Mouse (Mus musculus) left cerebral cortex, adult 18-20 months (tissue): ENCODE measurements around the gene Slc9a1. TPM values are rescaled to one million over a fixed set of nuclear protein-coding genes. Genes with fewer than 3 reads are reported as not detected.

Experiments
- DNase-seq, 2 experiments: peaks; one replicate each; pipeline ENCODE4 v3.0.0; 2021 to 2022; ENCODE audit warnings: low spot score in 2 of 2, mixed read lengths in 1 of 2
- long read RNA-seq, 2 experiments: library from polyadenylated mRNA; stranded (forward); transcript quantifications; one replicate each; pipeline ENCODE4 v2.0.0; 2021
- total RNA-seq, 2 experiments: library from RNA; stranded (reverse); gene quantifications; 2 replicates each; pipeline ENCODE4 v1.2.3; 2021

The Slc9a1 gene
- 10 to 100 TPM; 46.3 to 47.9 TPM for total RNA-seq
- long read RNA-seq, experiment 1, full-length matches to known transcripts: 11 of 24 reads
- long read RNA-seq, experiment 1, partial matches to known transcripts: 5 of 24 reads
- long read RNA-seq, experiment 1, other reads (novel, unspliced or antisense): 8 of 24 reads
- long read RNA-seq, experiment 2, full-length matches to known transcripts: 5 of 22 reads
- long read RNA-seq, experiment 2, partial matches to known transcripts: 5 of 22 reads
- long read RNA-seq, experiment 2, other reads (novel, unspliced or antisense): 12 of 22 reads

- DNase-seq: peak; percentile 95
Observed at GRCm38 (mm10) chr4:133369553-133370297, at the start of gene Slc9a1. Gene Slc9a1 (plus strand): TSS chr4:133369706.

GRCm38 (mm10) chr4:133328129-133328528 is 41.4 kb upstream of the Slc9a1 start:
- no peak for DNase-seq

DNA sequence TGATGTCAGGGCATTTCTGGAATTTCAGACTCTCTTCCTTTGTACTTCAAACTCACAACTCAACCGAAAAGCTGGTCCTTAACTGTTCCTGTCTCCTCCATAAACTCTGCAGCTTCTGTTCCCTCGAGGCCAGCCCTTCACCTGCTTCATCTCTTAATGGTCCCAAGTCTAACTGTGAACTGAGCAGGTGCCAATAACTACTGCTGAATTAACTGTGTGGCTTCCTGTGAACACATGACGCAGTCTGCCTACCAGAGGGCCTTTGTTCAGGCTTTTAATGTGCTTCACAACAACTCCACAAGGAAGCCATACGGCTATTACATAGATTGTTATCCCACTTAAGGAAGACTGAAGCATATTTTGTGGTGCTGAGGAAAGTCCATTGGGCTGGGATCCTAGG is 39.2 kb upstream of the Slc9a1 start:
- no peak for DNase-seq

DNA sequence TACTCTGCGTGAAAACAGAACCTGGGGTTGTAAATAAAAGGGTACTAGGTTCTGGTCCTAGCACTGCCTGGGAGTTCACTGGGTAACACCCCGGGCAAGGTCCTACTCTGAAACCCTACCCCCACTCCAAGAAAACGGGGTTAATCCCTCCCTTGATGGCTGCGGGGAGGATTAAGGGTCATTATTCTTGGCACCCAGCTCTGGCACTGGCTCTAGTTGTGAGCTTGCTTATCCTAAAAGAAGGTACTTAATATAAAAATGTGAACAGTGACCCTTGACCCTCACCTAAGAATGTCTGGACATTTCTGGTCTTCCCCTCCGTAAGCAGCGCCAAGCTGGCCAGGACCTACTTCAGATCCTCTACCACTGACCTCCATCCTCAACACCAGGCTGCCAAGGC is 36.2 kb upstream of the Slc9a1 start:
- DNase-seq: no peak

DNA sequence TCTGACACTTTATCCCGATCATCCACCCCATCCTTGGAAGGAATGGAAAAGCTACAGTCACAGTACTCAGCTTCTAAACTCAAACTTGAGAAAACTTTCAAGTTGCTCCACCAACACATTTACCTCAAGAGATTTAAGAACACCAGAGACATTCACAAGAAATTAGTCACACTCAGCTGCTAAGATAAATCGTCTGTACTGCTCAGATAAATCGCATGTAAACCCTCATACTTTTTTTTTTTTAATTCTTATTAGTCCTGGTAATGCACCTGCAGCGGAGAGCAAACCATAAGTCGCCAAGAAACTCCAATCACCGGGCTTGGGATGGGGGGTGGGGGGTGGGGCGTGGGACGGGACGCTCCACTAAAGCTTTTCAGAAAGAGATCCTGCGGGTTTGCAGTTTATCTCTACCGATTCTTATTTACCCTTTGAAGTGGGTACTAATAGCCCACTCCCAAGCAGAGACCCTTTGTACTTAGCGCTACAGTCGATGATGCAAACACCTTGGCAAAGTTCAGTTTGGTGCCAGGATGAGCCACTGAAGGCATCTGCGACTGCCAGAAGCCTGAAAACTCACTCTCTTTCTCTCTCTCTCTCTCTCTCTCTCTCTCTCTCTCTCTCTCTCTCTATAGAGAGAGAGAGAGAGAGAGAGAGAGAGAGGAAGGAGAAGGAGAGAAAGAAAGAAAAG is 31.5 kb upstream of the Slc9a1 start:
- DNase-seq: no peak

DNA sequence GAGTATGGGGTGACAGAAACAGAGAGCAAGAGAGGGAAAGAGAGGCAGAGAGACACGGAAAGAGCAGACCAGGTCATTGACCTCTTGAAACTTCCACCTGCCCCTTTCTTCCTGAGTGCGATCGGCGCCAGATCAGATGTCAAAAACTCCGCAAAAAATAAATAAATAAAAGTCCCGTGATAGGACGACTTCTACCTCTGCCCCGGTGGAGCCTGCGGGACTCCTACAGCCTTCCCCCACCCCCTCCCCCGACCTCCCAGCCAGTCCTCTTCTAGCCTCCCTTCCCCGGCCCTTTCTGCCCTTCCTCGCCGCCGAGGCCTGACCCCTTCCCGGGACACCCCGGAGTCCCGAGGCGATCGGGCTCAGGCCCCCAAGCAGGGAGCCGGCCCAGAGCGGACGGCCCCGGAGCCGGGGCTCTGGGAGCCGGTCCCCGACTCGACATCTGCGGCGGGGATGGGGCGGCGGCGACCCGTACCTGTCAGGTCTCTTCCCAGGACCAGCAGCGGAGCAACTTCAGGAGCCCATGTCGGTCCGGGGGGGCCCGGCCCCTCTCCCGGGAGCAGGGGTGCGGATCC is 30.9 kb upstream of the Slc9a1 start:
- peak in 1 of 2 experiments; percentile 9 for DNase-seq

DNA sequence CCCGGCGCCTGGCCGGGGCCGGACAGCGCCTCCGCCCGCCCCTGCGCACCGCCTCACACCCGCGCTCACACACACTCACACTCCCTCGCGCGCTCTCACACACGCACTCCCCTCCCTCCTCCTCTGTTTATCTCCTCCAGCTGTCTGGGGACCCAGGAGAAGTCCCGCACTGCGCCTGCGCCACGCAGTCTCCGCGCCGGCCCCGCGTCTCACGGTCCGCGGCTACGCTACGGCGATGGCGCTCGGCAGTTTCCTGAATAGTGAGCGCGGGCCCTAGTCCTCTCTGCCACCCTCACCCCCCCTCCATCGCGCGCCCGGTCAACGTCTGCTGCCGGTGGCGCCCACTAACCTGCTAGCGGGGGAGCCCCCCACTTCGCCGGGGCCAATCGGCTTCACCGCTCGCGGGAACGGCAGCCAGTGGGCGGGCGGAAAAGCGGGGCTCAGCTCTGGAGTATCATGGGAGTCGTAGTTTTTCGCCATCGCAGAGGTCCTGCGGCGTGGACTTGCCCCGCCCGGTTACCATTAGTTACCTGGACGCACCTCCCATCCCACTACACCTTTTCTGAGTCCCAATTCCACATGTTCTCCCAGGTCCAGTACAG is 30.3 kb upstream of the Slc9a1 start:
- DNase-seq: peak; percentile 98 to 99

DNA sequence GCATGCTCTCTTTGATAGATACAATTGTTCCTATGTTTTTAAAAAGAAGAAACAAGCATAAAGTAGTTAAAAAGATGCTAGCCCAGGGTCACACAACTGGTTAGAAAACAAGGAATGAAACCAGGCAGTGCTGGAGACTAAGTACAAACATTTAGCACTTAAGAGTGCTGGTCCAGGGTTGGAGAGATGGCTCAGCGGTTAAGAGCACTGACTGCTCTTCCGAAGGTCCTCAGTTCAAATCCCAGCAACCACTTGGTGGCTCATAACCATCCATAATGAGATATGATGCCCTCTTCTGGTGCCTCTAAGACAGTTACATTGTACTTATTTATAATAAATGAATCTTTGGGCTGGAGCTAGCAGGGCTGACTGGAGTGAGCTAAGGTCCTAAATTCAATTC is 29.3 kb upstream of the Slc9a1 start:
- DNase-seq: no peak

DNA sequence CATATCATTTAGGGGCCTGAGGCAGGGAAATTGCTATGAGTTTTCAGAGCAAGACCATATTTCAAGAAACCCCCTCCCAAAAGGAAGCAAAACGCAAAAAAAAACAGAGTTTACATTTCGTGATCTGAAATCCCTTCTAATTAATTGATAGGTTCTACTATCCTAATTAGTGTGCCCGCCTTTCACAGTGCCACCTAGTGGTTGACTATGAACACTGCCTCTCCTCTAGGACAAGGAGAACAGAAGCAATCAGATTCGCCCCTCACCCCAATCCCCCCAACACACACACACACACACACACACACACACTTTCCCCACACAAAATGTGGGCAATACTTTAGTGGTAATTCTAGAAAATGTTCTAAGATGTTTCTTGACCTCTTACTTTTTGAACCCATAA is 25.4 kb upstream of the Slc9a1 start:
- peak in 1 of 2 experiments; percentile 44 for DNase-seq

GRCm38 (mm10) chr4:133345702-133346101 is 23.8 kb upstream of the Slc9a1 start:
- DNase-seq: no peak

- DNase-seq: no peak
Observed at GRCm38 (mm10) chr4:133346577-133346976, 22.9 kb upstream of the Slc9a1 start.

DNA sequence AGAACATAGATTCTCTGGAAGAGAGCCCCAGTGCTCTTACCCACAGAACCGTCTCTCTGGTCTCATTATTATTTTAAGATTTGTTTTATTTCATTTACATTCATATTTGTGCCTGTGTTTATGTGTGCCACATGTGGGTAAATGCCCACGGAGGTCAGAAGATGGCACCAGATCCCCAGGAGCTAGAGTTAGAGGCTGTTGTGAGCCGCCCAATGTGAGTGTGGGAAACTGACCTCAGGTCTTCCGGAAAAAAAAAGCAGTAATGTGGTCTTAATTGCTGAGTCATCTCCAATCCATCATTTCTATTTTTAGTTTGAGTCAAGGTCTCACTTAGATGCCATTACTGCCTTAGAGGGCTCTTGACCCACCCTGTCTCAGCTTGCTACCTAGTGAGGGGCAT is 21.9 kb upstream of the Slc9a1 start:
- DNase-seq: no peak

GRCm38 (mm10) chr4:133348051-133348775 is 21.3 kb upstream of the Slc9a1 start:
- DNase-seq: no peak

GRCm38 (mm10) chr4:133352797-133353196 is 16.7 kb upstream of the Slc9a1 start:
- no peak for DNase-seq

GRCm38 (mm10) chr4:133353367-133354365 is 15.8 kb upstream of the Slc9a1 start, which contains the start of gene Wdtc1:
Gene Wdtc1 (minus strand): TSS chr4:133353481.
- no peak for DNase-seq

GRCm38 (mm10) chr4:133354641-133355040 is 14.9 kb upstream of the Slc9a1 start:
- no peak for DNase-seq

DNA sequence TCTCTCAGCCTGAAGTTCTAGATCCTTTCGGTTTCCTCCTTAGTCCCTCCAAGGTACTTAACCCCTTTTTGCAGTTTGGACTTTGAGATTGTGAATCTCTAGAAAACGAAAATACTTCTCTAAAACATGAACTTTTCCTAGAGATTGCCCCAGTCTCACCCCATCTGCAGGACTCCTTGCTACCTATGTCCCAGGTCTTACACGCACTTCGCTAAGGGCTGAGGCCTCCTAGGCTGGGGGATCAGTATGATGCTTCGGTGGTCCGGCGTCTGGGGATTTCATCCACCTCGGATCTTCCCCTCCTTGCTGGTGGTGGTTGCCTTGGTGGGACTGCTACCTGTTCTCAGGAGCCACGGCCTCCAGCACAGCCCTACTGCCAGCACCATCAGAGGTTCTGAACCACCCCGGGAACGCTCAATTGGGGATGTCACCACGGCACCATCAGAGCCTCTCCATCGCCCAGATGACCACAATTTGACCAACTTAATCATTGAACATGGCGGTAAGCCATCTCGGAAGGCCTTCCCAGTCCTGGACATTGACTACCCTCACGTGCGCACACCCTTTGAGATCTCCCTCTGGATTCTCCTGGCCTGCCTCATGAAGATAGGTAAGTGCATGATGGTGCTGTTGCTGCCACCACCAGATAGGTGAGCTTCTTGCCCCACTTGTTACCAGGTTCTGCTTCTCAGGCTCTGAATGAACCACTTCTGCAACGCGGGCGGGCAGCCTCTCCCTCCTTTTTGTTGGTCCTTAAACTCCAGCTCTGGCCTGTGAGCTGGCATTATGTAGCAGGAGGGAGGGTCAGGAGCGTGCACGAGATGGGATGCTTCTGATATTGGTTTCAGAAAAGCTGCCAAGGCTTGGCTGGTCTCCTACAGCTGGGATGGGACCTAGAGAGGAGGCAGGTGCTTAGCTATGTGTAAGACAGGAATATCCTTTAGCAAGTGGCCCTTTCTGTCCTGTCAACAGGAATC is 1.1 kb downstream of the Slc9a1 start:
- DNase-seq: no peak

GRCm38 (mm10) chr4:133371621-133372277 is 2.2 kb downstream of the Slc9a1 start:
- DNase-seq: no peak
